Mouse (Mus musculus) forebrain, embryonic 13.5 days (tissue): ENCODE data around the gene Gdi2. TPM values are rescaled to one million over a fixed set of nuclear protein-coding genes. Genes with fewer than 3 reads are reported as not detected.

Experiments
- ATAC-seq: fragments of 200-750 bp; cut with Nextera tagmentation; 2 replicates; pipeline ENCODE4 v1.8.0; 2017
- H3K27ac ChIP-seq: fragments of 300-500 bp; sonication (generic); 2 replicates; pipeline ENCODE4 v1.5.1; 2015; ENCODE audit warnings: inconsistent platforms, mild to moderate bottlenecking, moderate library complexity
- H3K27me3 ChIP-seq: fragments of 300-500 bp; sonication (generic); 2 replicates; pipeline ENCODE4 v1.6.1; 2015; ENCODE audit warnings: mild to moderate bottlenecking, inconsistent platforms
- H3K36me3 ChIP-seq: fragments of 300-500 bp; sonication (generic); 2 replicates; pipeline ENCODE4 v1.6.1; 2015; ENCODE audit warnings: mild to moderate bottlenecking, inconsistent platforms; ENCODE audit not compliant: poor library complexity, severe bottlenecking
- H3K4me1 ChIP-seq: fragments of 300-500 bp; sonication (generic); 2 replicates; pipeline ENCODE4 v1.6.1; 2015; ENCODE audit warnings: inconsistent platforms
- H3K4me2 ChIP-seq: fragments of 300-500 bp; sonication (generic); 2 replicates; pipeline ENCODE4 v1.6.1; 2015; ENCODE audit warnings: inconsistent platforms, mild to moderate bottlenecking, moderate library complexity
- H3K4me3 ChIP-seq: fragments of 300-500 bp; sonication (generic); 2 replicates; pipeline ENCODE4 v1.5.1; 2015; ENCODE audit warnings: mild to moderate bottlenecking, inconsistent platforms
- H3K9ac ChIP-seq: fragments of 300-500 bp; sonication (generic); 2 replicates; pipeline ENCODE4 v1.6.1; 2015; ENCODE audit warnings: mild to moderate bottlenecking, inconsistent platforms
- H3K9me3 ChIP-seq: fragments of 300-500 bp; sonication (generic); replicated peaks from 2 replicates; pipeline ENCODE4 v1.6.1; 2016; ENCODE audit warnings: inconsistent platforms
- WGBS: fragments of 180-500 bp; shearing (Covaris S2); methylation state at CpG from one replicate; pipeline ENCODE4 v1.1.7; 2015; 5-methylcytosine and 5-hydroxymethylcytosine counted together
- polyA plus RNA-seq: library from polyadenylated mRNA; unstranded; fragments of >200 nt; fragmentation: Nextera tagmentation; extraction: Ambion mirVana; gene quantifications from 2 replicates; pipeline ENCODE4 v1.2.1, GENCODE M21; 2015

The Gdi2 gene
- polyA plus RNA-seq, 1 experiment from 2014 or later: 447 TPM

DNA sequence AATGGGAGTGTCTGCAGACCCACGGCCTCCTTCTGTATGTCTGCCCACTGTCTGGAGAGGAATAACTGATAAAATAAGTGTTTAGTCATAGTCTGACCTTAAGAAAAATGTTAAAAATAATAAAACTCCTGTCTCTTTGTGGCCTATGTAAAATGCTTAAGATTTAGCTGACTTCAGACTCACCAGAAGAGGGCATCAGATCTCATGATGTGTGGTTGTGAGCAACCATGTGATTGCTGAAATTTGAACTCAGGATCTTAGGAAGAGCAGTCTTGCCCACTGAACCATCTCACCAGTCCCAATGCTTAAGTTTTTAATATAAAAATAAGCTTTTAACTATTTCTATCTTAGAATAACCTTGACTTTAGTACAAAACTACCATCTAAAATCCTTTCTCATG lies 25.3 kb downstream of the Gdi2 start:
- no peak for ATAC-seq
- WGBS: 84% methylated on average over 1 of the region's 1 CpGs
- Histone ChIP-seq H3K4me2 (no peak overlapping the region), H3K4me3 (no peak overlapping the region), H3K36me3 (peaks cover 71% of the 10 kb centered on the region), H3K9me3 (no peaks in the 10 kb centered on the region), H3K4me1 (no peaks in the 10 kb centered on the region), H3K9ac (no peak overlapping the region), H3K27me3 (no peaks in the 10 kb centered on the region), H3K27ac (no peak overlapping the region)

DNA sequence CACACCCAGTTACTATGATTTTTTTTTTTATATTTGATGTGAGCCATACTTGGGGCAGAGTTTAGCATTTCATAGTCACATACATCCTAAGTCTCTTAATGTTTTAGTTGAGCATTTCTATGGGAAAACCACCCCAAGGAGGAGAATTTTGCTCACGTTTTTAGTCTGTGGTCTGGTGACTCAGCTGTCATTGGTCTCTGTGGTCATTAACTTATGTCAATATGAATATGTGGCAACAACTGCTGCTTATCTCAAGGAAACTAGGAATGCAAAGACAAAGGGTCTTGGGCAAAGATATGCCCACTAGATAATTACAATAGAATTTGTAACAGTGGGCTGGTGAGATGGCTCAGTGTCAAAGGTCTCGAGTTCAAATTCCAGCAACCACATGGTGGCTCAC lies 26.1 kb downstream of the Gdi2 start:
- no peak for ATAC-seq
- Histone ChIP-seq H3K27ac (no peak overlapping the region), H3K9ac (no peak overlapping the region), H3K36me3 (peaks cover 70% of the 10 kb centered on the region), H3K4me3 (no peak overlapping the region), H3K4me2 (no peak overlapping the region), H3K27me3 (no peaks in the 10 kb centered on the region), H3K9me3 (no peaks in the 10 kb centered on the region), H3K4me1 (no peaks in the 10 kb centered on the region)
- WGBS: 86% methylated on average over 2 of the region's 2 CpGs

DNA sequence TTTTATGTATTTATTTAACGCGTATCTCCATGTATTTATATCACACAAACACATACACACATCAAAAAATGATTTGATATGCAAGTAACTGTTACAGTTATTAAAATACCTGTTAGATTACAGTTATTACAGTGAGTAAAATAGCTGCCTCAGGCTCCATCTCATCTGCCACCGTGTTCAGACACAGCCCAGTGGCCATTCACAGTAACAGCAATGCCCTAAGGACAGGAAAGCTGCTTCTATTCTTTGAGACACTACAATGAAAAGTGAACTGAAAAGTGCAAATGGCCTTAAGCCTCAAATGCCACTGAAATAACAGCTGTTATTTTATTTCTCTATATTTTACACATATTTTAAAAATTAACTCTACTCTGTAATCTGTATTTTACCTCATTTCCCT lies 52.9 kb downstream of the Gdi2 start:
- no peak overlapping the region for H3K4me3 ChIP-seq
- no peaks in the 10 kb centered on the region for H3K27me3 ChIP-seq
- peaks cover 60% of the 10 kb centered on the region for H3K36me3 ChIP-seq
- no peaks in the 10 kb centered on the region for H3K9me3 ChIP-seq
- H3K9ac ChIP-seq: no peak overlapping the region
- ATAC-seq: no peak
- H3K4me1 ChIP-seq: no peaks in the 10 kb centered on the region
- H3K4me2 ChIP-seq: no peak overlapping the region
- no peak overlapping the region for H3K27ac ChIP-seq
- 93% methylated on average over 3 of the region's 3 CpGs for WGBS

DNA sequence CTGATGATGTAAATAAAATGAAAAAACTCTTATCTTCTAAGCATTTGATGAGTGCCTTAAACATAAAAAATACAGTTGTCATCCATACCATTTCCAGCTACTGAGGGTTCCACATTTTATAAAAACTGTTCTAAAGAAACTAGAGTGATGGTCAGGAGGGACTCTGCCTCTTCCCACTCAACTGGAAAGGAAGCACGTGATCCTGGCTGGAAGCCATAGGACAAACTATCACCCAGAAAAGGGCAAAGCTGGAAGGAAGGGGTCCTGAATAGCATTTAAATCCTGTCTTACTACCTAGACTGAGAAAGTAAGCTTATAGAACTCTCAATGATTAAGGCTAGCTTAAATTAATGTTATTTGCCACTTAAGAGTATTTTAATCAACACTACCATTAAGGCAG lies 56.4 kb downstream of the Gdi2 start:
- Histone ChIP-seq H3K36me3 (peaks cover 56% of the 10 kb centered on the region), H3K4me3 (no peak overlapping the region), H3K27ac (no peak overlapping the region), H3K4me1 (no peaks in the 10 kb centered on the region), H3K9ac (no peak overlapping the region), H3K9me3 (no peaks in the 10 kb centered on the region), H3K4me2 (no peak overlapping the region), H3K27me3 (no peaks in the 10 kb centered on the region)
- ATAC-seq: no peak
- WGBS: 82% methylated on average over 1 of the region's 1 CpGs

DNA sequence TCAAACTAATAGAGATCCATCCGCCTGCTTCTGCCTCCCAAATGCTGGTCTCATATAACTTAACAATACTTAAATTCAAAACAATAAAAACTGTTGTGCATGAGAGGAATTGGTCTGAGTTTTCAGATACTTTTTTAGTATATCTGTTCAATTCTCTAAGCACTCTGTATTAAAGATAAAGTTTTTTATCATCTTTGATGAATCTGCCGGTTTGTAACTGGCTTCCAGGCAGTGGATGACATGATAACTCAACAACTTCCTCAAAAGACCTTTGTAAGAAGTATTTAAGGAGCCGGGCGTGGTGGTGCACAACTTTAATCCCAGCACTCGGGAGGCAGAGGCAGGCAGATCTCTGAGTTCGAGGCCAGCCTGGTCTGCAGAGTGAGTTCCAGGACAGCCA lies 58.4 kb downstream of the Gdi2 start:
- H3K36me3 ChIP-seq: peaks cover 47% of the 10 kb centered on the region
- 94% methylated on average over 6 of the region's 6 CpGs for WGBS
- no peaks in the 10 kb centered on the region for H3K27me3 ChIP-seq
- no peaks in the 10 kb centered on the region for H3K4me1 ChIP-seq
- no peak overlapping the region for H3K4me2 ChIP-seq
- H3K27ac ChIP-seq: no peak overlapping the region
- H3K9me3 ChIP-seq: no peaks in the 10 kb centered on the region
- no peak for ATAC-seq
- H3K9ac ChIP-seq: no peak overlapping the region
- H3K4me3 ChIP-seq: no peak overlapping the region

DNA sequence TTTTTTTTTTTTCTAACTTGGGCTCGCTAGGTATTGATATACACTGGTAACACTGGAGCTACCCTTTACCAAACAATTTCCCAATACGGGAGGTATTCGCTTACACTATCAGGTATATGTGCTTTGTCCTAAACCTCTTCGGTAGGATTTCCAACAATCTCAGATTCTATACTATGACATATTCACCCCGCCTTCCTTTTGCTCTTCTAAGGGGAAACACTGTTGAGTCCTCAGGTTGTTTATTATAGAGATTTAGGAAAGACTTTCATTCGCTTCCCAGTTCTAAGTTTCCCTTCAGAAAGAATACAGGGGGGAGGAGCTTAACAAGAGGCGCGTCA lies 71.9 kb downstream of the Gdi2 start:
- peaks cover 3% of the 10 kb centered on the region; the same call in 1 of the 2 replicates for H3K27me3 ChIP-seq
- H3K4me3 ChIP-seq: peak overlapping the region; percentile 93
- no peak for ATAC-seq
- H3K9ac ChIP-seq: peak overlapping the region; percentile 88
- H3K4me2 ChIP-seq: peak overlapping the region; percentile 67
- H3K9me3 ChIP-seq: no peaks in the 10 kb centered on the region; the same call in 1 of the 2 replicates
- 24% methylated on average over 8 of the region's 8 CpGs for WGBS
- H3K4me1 ChIP-seq: peaks cover 6% of the 10 kb centered on the region; the same call in 1 of the 2 replicates
- no peak overlapping the region; the same call in 1 of the 2 replicates for H3K27ac ChIP-seq
- no peaks in the 10 kb centered on the region for H3K36me3 ChIP-seq

DNA sequence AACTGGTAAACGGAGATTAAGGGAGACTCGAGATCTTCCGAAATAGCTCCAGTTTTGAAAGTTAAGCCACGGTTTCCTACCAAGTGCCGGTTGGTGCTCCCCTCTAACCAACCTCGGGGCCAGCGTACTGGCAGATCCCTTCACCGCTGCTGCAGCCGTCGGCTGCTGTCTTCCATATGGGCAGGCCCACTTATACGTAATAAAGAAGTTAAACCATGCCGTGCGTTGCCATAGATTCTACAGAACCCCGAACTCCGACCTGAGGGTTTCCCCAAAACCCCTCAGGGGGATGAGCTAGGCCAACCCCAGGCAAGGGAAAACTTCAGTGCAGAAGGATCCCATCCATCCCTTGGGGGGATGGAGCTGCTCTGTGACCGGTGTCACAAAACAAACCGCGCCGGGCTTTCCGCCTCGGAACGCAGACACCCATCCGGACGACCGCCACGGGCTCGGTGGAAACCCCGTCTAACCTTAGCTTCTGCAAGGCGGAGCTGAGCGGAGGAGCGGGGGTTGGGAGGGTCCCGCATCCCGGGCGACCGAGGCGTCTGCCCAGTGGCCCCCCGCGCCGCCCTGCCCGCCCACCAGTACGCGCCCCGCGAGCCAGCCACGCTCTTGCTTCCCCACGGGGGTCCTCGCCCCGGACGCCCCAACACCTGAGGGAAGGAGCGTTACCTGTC lies 72.4 kb downstream of the Gdi2 start:
- peaks cover 3% of the 10 kb centered on the region; the same call in 1 of the 2 replicates for H3K27me3 ChIP-seq
- H3K36me3 ChIP-seq: no peaks in the 10 kb centered on the region
- peak overlapping the region; percentile 67 for H3K4me2 ChIP-seq
- peak overlapping the region; percentile 92 for H3K27ac ChIP-seq
- peak overlapping the region; percentile 93 for H3K4me3 ChIP-seq
- under 1% methylated on average over 47 of the region's 50 CpGs for WGBS
- peak; percentile 12 for ATAC-seq
- no peaks in the 10 kb centered on the region; the same call in 1 of the 2 replicates for H3K9me3 ChIP-seq
- peak overlapping the region; percentile 88 for H3K9ac ChIP-seq
- H3K4me1 ChIP-seq: peaks cover 6% of the 10 kb centered on the region; the same call in 1 of the 2 replicates

DNA sequence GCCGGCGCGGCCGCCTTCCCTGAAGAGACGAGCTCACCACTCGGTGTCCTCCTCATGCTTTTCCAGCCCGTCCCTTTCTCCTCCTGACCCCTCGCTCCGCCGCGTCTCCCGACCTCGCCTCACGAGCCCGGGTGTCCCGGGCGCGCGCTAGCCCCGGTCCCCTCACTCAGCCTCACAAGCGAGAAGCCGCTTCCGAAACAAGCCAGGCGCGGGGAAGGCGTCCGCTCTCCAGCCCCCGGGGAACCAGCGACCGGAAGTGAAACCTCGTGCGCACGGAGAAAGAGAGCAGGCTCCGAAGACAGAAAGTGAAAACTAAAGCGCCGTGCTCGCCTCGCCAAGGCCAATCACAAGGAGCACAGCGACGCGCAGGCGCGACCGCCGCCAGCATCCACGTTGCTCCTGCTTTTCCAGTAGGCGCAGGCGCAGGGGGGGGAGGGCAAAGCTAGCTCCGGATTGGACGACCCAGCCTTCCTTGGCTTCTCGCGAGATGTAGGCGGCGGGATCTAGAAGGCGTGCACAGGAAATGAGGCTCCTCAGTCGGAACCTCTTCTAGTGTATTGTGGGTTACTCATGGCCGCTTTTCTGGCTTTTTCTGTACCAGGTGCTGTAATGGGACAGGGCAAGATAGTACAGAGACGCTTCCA lies 73.1 kb downstream of the Gdi2 start, which contains the start of gene Fam208b:
Gene Fam208b (minus strand): TSS at position 314 of the 644 bp plus-strand sequence.
- H3K9me3 ChIP-seq: no peaks in the 10 kb centered on the region; the same call in 1 of the 2 replicates

More for the DNA sequence above, 73.1 kb downstream of the Gdi2 start, which contains the start of gene Fam208b:
- peak within 1 kb of the TSS; percentile 92 for H3K27ac ChIP-seq
- H3K4me3 ChIP-seq: peak within 1 kb of the TSS; percentile 93
- peak; percentile 99 for ATAC-seq
- H3K4me1 ChIP-seq: peaks cover 6% of the 10 kb centered on the region; the same call in 1 of the 2 replicates
- WGBS: under 1% methylated on average over 58 of the region's 58 CpGs
- peaks cover 3% of the 10 kb centered on the region; the same call in 1 of the 2 replicates for H3K27me3 ChIP-seq
- H3K4me2 ChIP-seq: peak within 1 kb of the TSS; percentile 67
- H3K36me3 ChIP-seq: no peaks in the 10 kb centered on the region
- peak within 1 kb of the TSS; percentile 88 for H3K9ac ChIP-seq

Other genes starting within 250 kb of the Gdi2 start
- gene Fam208b, start 73.0 kb downstream of the Gdi2 start, polyA plus RNA-seq: 19.5 and 21.0 TPM in 2 replicates
- gene Asb13, start 96.0 kb downstream of the Gdi2 start, polyA plus RNA-seq: 12.9 and 15.6 TPM in 2 replicates